In the genomic region with DNA sequence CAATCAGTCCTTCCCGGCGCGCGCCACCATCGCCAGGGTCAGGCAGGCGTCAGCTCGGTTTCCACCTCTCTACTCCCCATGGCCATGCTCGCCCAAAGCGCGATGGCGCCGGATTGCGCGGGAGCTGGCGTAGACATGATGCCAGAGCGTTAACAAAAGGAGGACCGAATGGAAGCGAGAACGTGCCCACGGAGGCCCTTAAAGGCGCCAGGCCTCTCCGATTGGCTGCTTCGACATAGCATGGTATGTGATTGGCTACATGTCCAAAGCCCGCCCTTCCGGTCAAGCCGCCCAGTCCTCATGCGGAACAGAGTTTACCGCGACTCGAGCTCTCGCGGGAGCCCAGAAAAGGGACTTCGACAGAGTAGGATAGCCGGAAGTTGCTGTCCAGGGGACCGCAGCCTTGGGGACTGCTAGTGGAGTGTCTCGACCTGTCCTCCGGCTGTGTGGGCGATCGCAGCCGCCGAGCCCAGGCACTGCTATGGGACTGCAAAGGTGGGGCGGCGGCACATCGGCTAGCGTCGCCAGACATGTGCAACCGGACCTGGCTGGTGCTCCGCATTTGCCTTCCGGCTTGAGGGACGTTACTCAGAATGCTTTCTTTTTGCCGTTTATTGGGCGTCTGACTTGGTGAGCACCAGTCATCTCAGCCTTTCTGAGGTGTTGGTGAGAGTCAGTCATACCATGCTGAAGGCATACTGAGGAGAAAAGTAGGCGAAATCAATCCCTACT, we compare ENCODE assay signal across 8 mouse cellular contexts. TPM values are rescaled to one million over a fixed set of nuclear protein-coding genes. Genes with fewer than 3 reads are reported as not detected.
A peak's percentile ranks its signal among the peaks of the same experiment; 100 is the strongest.
DNase-seq lines count a peak whose midpoint lies in the region; ATAC-seq lines count a peak whose summit lies in the region.

No protein-coding gene starts in this region.

- H3K4me2 ChIP-seq in hindbrain, embryonic 14.5 days (replicated peaks): peak overlapping the region; percentile 81

- peaks cover 38% of the 10 kb centered on the region for H3K4me1 ChIP-seq in hindbrain, embryonic 14.5 days (replicated peaks; ENCODE audit: control insufficient read depth, insufficient read depth, low read length)

- peak; percentile 99 for DNase-seq in R1 (ENCODE audit: low read depth, low spot score)
- peak; percentile 91 to 94 for DNase-seq in cerebellum, postnatal 25 days
- DNase-seq in frontal cortex, postnatal 25 days (ENCODE audit: low spot score in 2 of 2): peak; percentile 78 to 79
- peak; percentile 96 for DNase-seq in hindbrain, embryonic 14.5 days (ENCODE audit: low spot score)
- peak; percentile 89 to 90 for DNase-seq in layer of hippocampus, postnatal 36 days
- DNase-seq in lung, postnatal 36 days: peak; percentile 96
- DNase-seq in retina, postnatal 1 day: peak; percentile 99
- peak; percentile 84 to 89 for DNase-seq in urinary bladder, adult 18-20 months (ENCODE audit: low spot score in 2 of 2)

- H3K27ac ChIP-seq in hindbrain, embryonic 14.5 days: peak overlapping the region; percentile 95

- peak overlapping the region; percentile 90 for H3K4me3 ChIP-seq in hindbrain, embryonic 14.5 days (replicated peaks; ENCODE audit: low read length)

- no peaks in the 10 kb centered on the region for H3K27me3 ChIP-seq in hindbrain, embryonic 14.5 days (ENCODE audit: control insufficient read depth, insufficient read depth, low read length)

- peak; percentile 100 for ATAC-seq in hindbrain, embryonic 14.5 days (ENCODE audit: low FRiP score)

- WGBS in hindbrain, embryonic 14.5 days: under 1% methylated on average over 53 of the region's 53 CpGs

- no peaks in the 10 kb centered on the region for H3K9me3 ChIP-seq in hindbrain, embryonic 14.5 days (ENCODE audit: control insufficient read depth, low read length)

- peaks cover 34% of the 10 kb centered on the region for H3K36me3 ChIP-seq in hindbrain, embryonic 14.5 days (replicated peaks; ENCODE audit: control insufficient read depth, insufficient read depth)

- peak overlapping the region; percentile 98 for H3K9ac ChIP-seq in hindbrain, embryonic 14.5 days

RNA-seq across cellular contexts. Expression of gene Sec31a, which starts 13.5 kb away (rescaled TPM):
- 84.8 and 91.0 TPM in 2 replicates for polyA plus RNA-seq in hindbrain, embryonic 14.5 days (2014; fragmentation: Nextera tagmentation; extraction: Ambion mirVana)
- total RNA-seq in layer of hippocampus, postnatal 36 days (2021): 100 to 1,000 TPM in 1 of 2 experiments, 10 to 100 TPM in 1; 95.7 to 112 TPM

Comparison
In these comparisons a context has a peak if more than half of its experiments do, and no peak if none do; other contexts are left out.
1. Peak in every context shown above with its lines: DNase-seq, ATAC-seq, H3K4me3 ChIP-seq and H3K27ac ChIP-seq.